Mouse (Mus musculus) cerebellum, adult 2 months (tissue): Measurements from ENCODE around the gene Jazf1.

ENCODE experiments used
- CTCF ChIP-seq: fragments of 200-500 bp; IDR thresholded peaks from 2 replicates; pipeline ENCODE4 v1.5.1; 2011; ENCODE audit warnings: low read depth, mild to moderate bottlenecking, control low read depth, low read length, moderate library complexity, borderline replicate concordance; ENCODE audit not compliant: insufficient read depth
- POLR2A ChIP-seq: fragments of 200-500 bp; IDR thresholded peaks from 2 replicates; pipeline ENCODE4 v1.6.1; 2011; ENCODE audit warnings: low read length, control low read depth, borderline replicate concordance; ENCODE audit not compliant: insufficient read depth

GRCm38 (mm10) chr6:52961660-52962490, 106.6 kb downstream of the Jazf1 start:
- TF ChIP-seq CTCF (no peak), POLR2A (no peak)
